Mouse (Mus musculus) CH12.LX (cell line): ENCODE data around the gene Bicc1.

Experiments used
- CHD2 ChIP-seq: IDR thresholded peaks from 2 replicates; pipeline ENCODE4 v1.6.1; 2011; ENCODE audit warnings: low read length, improper control_type of control experiment
- POLR2A ChIP-seq: IDR thresholded peaks from 2 replicates; pipeline ENCODE4 v1.6.1; 2011; ENCODE audit warnings: low read depth, mild to moderate bottlenecking, improper control_type of control experiment, low read length
- ZC3H11A ChIP-seq: IDR thresholded peaks from 2 replicates; pipeline ENCODE4 v1.6.1; 2012; ENCODE audit warnings: low read depth, mild to moderate bottlenecking, inconsistent platforms, low read length, improper control_type of control experiment

DNA sequence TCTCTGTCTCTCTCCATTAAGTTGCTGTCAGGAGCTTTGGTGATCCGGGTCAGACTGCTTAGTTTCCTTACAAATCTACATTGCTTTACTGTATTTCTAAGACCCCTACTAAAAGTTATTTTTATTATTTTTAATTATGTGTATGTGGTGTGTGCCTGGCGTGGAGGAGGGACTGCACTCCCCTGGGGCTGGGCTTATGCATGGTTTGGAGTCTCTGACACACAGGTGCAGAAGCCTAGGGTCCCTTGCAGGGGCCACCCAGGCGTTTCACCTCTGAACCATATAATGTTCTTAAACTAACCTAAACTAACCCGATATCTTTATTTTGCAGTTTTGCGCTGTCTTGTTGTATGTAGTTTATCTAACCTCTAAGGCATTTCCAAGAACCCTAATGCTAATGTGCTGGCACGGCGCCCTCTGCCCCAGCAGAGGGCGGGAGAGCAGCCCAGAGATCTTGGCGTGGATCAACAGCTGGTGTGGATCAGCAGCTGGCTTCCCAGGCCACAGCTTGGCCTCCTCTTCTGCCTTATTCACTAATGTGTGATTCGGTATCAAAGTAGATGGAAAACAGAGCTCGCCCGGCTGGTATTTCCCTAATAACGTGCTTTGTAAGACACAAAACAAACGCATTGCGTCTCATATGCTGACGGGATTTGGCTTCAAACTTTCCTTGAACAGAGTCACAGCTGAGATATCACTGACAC, 192.7 kb downstream of the Bicc1 start:
- TF ChIP-seq CHD2: no peak
- TF ChIP-seq POLR2A: no peak
- TF ChIP-seq ZC3H11A: no peak
